Mouse (Mus musculus): Measurements from ENCODE around the gene Vmn2r32. TPM values are rescaled to one million over a fixed set of nuclear protein-coding genes. Genes with fewer than 3 reads are reported as not detected.

Vmn2r32 gene
- not detected in 2 replicates for polyA plus RNA-seq (2012; rRNA removed)

DNA sequence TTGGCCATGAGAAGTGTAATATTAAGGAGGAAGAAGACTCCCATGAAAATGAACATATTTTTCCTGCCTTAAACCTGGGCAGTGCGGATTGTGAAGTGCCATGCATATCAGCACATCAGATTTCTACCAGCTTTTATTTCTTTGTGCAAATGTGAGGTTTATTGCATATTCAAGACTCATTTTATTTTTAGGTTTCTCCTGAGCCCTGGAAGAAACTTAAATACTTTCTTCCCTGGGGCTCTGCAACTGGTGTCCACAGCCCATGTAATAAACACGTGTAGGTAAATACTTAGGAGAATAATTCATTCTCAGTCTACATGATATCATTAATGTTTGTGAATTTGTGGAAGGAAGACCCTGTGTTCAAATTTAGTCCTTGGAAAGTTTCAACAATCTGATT, at the start of gene Vmn2r32:
Vmn2r32 (minus strand) TSS at position 101 of the 400 bp plus-strand sequence.

Other genes starting within 250 kb of the Vmn2r32 start
- gene Vmn2r29, start 232.7 kb downstream of the Vmn2r32 start, polyA plus RNA-seq (2012; rRNA removed), result 0.18 and 0.27 TPM in 2 replicates
- 0.60 and 0.87 TPM in 2 replicates for gene Gm45844, start 201.7 kb downstream of the Vmn2r32 start, polyA plus RNA-seq (2012; rRNA removed)
- gene Clcn4, start 179.2 kb downstream of the Vmn2r32 start, polyA plus RNA-seq (2012; rRNA removed), result 32.5 and 43.1 TPM in 2 replicates
- not detected in 2 replicates for gene Vmn2r30, start 142.4 kb downstream of the Vmn2r32 start, polyA plus RNA-seq (2012; rRNA removed)
- gene Gm45783, start 105.4 kb downstream of the Vmn2r32 start, polyA plus RNA-seq (2012; rRNA removed), result not detected in 2 replicates
- gene Vmn2r31, start 80.3 kb downstream of the Vmn2r32 start, polyA plus RNA-seq (2012; rRNA removed), result not detected in 2 replicates
- gene Vmn2r33, start 86.8 kb upstream of the Vmn2r32 start, polyA plus RNA-seq (2012; rRNA removed), result not detected in 2 replicates
- gene Vmn2r34, start 209.5 kb upstream of the Vmn2r32 start, polyA plus RNA-seq (2012; rRNA removed), result not detected in 2 replicates